Mouse (Mus musculus): ENCODE results near the gene Gm48552. TPM values are rescaled to one million over a fixed set of nuclear protein-coding genes. Genes with fewer than 3 reads are reported as not detected.

Gm48552 gene
- polyA plus RNA-seq, 1 experiment from 2014 or later = 2.0 TPM

DNA sequence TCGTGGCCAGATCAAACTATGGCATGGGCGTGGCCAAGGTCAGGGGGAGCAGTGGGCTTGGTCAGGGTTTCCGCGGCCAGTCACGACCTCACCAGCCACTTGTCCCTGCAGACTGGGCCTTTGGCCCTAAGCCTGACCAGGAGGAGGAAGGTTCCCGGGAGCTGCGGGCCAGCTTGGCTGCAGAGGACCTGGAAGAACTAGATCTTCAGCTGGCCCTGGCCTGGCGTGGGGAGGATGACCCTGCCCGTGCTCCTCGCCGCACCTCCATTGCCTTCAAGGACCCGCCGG, 1.8 kb downstream of the Gm48552 start:
- Histone ChIP-seq H3K27ac (ENCODE audit: low read depth, low read length) (no peak overlapping the region), H3K36me3 (ENCODE audit: control insufficient read depth, insufficient read depth, low read length) (peaks cover 21% of the 10 kb centered on the region), H3K4me1 (ENCODE audit: control insufficient read depth, insufficient read depth, low read length) (peaks cover 13% of the 10 kb centered on the region; the same call in 1 of the 2 replicates), H3K9me3 (ENCODE audit: control insufficient read depth, low read length) (no peaks in the 10 kb centered on the region), H3K4me2 (ENCODE audit: low read depth, low read length) (no peak overlapping the region), H3K9ac (replicated peaks; ENCODE audit: low read depth, low read length) (no peak overlapping the region), H3K27me3 (ENCODE audit: control insufficient read depth, insufficient read depth, low read length) (no peaks in the 10 kb centered on the region), H3K4me3 (ENCODE audit: low read depth, low read length) (no peak overlapping the region)
- WGBS = 91% methylated on average over 13 of the region's 13 CpGs
- no peak for ATAC-seq (ENCODE audit: low read depth)

DNA sequence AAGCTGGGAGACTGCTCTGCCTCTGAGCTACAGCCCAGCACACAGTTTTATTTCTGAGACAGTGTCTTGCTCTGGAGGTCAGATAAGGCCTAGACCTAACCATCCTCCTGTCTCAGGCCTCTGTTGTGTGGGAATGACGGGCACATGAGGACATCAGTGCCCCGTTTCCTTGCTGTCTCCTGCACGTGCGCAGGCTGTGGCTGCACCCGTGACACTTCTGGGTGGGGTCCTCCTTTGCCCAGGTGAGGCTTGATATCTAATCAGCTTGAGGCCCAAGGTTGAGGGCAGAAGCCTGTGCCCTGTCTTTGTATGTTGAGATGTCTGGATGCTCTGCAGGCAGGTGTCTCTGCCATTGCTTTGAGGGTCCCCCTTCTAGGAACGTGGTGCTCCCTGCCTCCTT, 3.5 kb downstream of the Gm48552 start:
- Histone ChIP-seq H3K4me2 (ENCODE audit: low read depth, low read length) (no peak overlapping the region), H3K27me3 (ENCODE audit: control insufficient read depth, insufficient read depth, low read length) (no peaks in the 10 kb centered on the region), H3K4me3 (ENCODE audit: low read depth, low read length) (no peak overlapping the region), H3K36me3 (ENCODE audit: control insufficient read depth, insufficient read depth, low read length) (peaks cover 12% of the 10 kb centered on the region), H3K27ac (ENCODE audit: low read depth, low read length) (no peak overlapping the region), H3K9ac (replicated peaks; ENCODE audit: low read depth, low read length) (no peak overlapping the region), H3K9me3 (ENCODE audit: control insufficient read depth, low read length) (no peaks in the 10 kb centered on the region), H3K4me1 (ENCODE audit: control insufficient read depth, insufficient read depth, low read length) (peaks cover 17% of the 10 kb centered on the region)
- WGBS = 82% methylated on average over 6 of the region's 6 CpGs
- no peak for ATAC-seq (ENCODE audit: low read depth)

DNA sequence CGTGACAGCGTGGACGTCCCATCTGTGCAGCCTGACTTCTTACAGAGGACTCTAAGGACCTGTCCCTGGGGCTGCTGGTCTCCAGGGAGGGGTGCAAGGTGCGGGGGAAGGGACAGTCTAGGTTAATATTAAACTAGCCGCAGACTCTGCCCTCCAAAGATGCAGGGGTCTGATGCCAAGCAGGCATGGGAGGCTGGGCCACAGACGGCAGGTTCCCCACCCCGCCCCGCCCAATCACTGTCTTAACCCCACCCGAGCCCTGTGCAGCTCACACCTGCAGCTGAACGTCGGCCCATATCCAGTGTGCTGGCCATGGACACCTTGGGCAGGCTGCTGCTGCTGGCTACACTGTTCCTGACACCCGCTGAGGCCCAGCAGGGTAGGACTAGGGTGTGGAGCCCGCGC, 4.0 kb downstream of the Gm48552 start, which contains the start of gene Smim24:
Gene Smim24 (plus strand): TSS at position 271 of the 405 bp plus-strand sequence.
- Histone ChIP-seq H3K4me2 (ENCODE audit: low read depth, low read length) (peak within 1 kb of the TSS; percentile 39), H3K4me3 (ENCODE audit: low read depth, low read length) (0 out of 2 replicates have a peak within 1 kb of the TSS, but pooled peaks have one; percentile 12), H3K9ac (replicated peaks; ENCODE audit: low read depth, low read length) (peak within 1 kb of the TSS; percentile 32), H3K9me3 (ENCODE audit: control insufficient read depth, low read length) (no peaks in the 10 kb centered on the region), H3K27me3 (ENCODE audit: control insufficient read depth, insufficient read depth, low read length) (no peaks in the 10 kb centered on the region), H3K36me3 (ENCODE audit: control insufficient read depth, insufficient read depth, low read length) (peaks cover 11% of the 10 kb centered on the region), H3K4me1 (ENCODE audit: control insufficient read depth, insufficient read depth, low read length) (peaks cover 17% of the 10 kb centered on the region), H3K27ac (ENCODE audit: low read depth, low read length) (peak within 1 kb of the TSS; percentile 22; the same call in 1 of the 2 replicates)
- ATAC-seq (ENCODE audit: low read depth) = no peak
- 68% methylated on average over 13 of the region's 14 CpGs for WGBS

GRCm38 (mm10) chr10:81393456-81394063, 4.8 kb downstream of the Gm48552 start:
- WGBS = 7% methylated on average over 19 of the region's 19 CpGs
- Histone ChIP-seq H3K4me1 (ENCODE audit: control insufficient read depth, insufficient read depth, low read length) (peaks cover 20% of the 10 kb centered on the region), H3K9me3 (ENCODE audit: control insufficient read depth, low read length) (no peaks in the 10 kb centered on the region), H3K36me3 (ENCODE audit: control insufficient read depth, insufficient read depth, low read length) (peaks cover 7% of the 10 kb centered on the region; the same call in 1 of the 2 replicates), H3K27ac (ENCODE audit: low read depth, low read length) (peak overlapping the region; percentile 22; the same call in 1 of the 2 replicates), H3K27me3 (ENCODE audit: control insufficient read depth, insufficient read depth, low read length) (no peaks in the 10 kb centered on the region), H3K4me2 (ENCODE audit: low read depth, low read length) (peak overlapping the region; percentile 39), H3K9ac (replicated peaks; ENCODE audit: low read depth, low read length) (peak overlapping the region; percentile 32; the same call in 1 of the 2 replicates), H3K4me3 (ENCODE audit: low read depth, low read length) (0 out of 2 replicates have a peak overlapping the region, but pooled peaks have one; percentile 12)
- no peak for ATAC-seq (ENCODE audit: low read depth)

DNA sequence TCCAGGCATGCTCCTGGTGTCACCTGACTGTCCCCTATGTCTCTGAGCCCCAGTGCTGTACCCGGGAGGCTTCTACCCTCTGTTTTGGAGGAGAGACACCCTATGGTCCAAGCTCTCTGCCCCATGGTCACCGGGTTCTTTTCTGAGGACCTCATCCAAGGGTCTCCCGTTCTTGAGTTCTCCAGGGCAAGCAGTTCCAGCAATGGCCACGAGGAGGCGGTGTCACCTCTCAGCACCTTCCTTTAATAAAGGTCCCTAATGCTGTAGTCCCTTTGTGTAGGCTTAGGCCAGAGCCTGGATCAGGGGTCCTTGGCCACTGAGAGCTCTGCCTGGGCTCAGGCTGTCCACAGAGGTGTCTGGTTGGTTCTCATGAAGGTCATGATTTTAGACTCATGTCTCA, 6.3 kb downstream of the Gm48552 start:
- WGBS = 16% methylated on average over 5 of the region's 5 CpGs
- Histone ChIP-seq H3K4me3 (ENCODE audit: low read depth, low read length) (no peak overlapping the region), H3K4me1 (ENCODE audit: control insufficient read depth, insufficient read depth, low read length) (peaks cover 15% of the 10 kb centered on the region), H3K36me3 (ENCODE audit: control insufficient read depth, insufficient read depth, low read length) (peaks cover 15% of the 10 kb centered on the region), H3K9me3 (ENCODE audit: control insufficient read depth, low read length) (no peaks in the 10 kb centered on the region), H3K27me3 (ENCODE audit: control insufficient read depth, insufficient read depth, low read length) (no peaks in the 10 kb centered on the region), H3K9ac (replicated peaks; ENCODE audit: low read depth, low read length) (no peak overlapping the region), H3K4me2 (ENCODE audit: low read depth, low read length) (no peak overlapping the region), H3K27ac (ENCODE audit: low read depth, low read length) (no peak overlapping the region)
- no peak for ATAC-seq (ENCODE audit: low read depth)

DNA sequence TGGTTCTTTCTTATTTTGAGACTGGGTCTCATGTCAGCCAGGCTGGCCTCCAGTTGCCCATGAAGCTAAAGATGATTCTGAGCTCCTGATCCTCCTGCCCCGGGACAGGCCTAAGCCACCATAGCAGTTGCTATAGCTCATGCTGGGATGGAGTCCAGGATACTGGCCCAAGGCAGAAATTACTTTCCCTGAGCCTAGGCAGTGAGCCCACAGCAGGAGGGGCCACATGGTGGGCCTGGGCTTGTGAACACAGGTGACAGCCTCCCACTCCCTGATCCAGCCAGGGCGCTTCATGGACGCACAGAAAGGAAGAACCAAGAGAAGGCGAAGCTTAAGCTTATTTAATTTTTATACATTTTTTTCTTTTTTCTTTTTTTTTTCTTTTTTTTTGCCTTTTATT, 7.1 kb downstream of the Gm48552 start:
- ATAC-seq (ENCODE audit: low read depth) = no peak
- H3K36me3 ChIP-seq (ENCODE audit: control insufficient read depth, insufficient read depth, low read length) = peaks cover 21% of the 10 kb centered on the region
- H3K4me3 ChIP-seq (ENCODE audit: low read depth, low read length) = no peak overlapping the region
- H3K4me2 ChIP-seq (ENCODE audit: low read depth, low read length) = no peak overlapping the region
- 84% methylated on average over 4 of the region's 4 CpGs for WGBS
- H3K27me3 ChIP-seq (ENCODE audit: control insufficient read depth, insufficient read depth, low read length) = no peaks in the 10 kb centered on the region
- peak overlapping the region; percentile 55; the same call in 1 of the 2 replicates for H3K27ac ChIP-seq (ENCODE audit: low read depth, low read length)
- no peak overlapping the region for H3K9ac ChIP-seq (replicated peaks; ENCODE audit: low read depth, low read length)
- no peaks in the 10 kb centered on the region for H3K9me3 ChIP-seq (ENCODE audit: control insufficient read depth, low read length)
- peaks cover 19% of the 10 kb centered on the region for H3K4me1 ChIP-seq (ENCODE audit: control insufficient read depth, insufficient read depth, low read length)

DNA sequence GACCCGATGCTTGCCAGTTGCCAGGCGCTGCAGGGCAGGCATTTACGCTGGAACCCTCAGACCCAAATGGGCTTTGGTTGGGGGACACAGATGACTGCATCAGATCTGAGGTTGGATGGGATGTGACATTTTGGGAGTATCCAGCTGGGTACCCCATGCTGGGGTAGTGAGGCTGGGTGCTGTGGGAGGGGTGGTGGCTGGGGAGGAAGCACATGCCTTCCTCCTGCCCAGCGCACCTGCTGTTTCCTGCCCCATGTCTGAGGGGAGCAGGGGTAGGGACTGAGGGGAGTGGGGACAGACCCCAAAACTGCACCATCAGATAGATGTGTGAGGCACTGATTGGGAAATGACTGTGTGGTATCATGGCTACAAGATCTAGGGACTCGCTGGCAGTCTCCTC, 7.9 kb downstream of the Gm48552 start:
- peaks cover 27% of the 10 kb centered on the region for H3K4me1 ChIP-seq (ENCODE audit: control insufficient read depth, insufficient read depth, low read length)
- 54% methylated on average over 5 of the region's 5 CpGs for WGBS
- H3K4me3 ChIP-seq (ENCODE audit: low read depth, low read length) = no peak overlapping the region
- H3K27me3 ChIP-seq (ENCODE audit: control insufficient read depth, insufficient read depth, low read length) = no peaks in the 10 kb centered on the region
- no peak overlapping the region for H3K27ac ChIP-seq (ENCODE audit: low read depth, low read length)
- H3K9me3 ChIP-seq (ENCODE audit: control insufficient read depth, low read length) = no peaks in the 10 kb centered on the region
- ATAC-seq (ENCODE audit: low read depth) = no peak
- H3K4me2 ChIP-seq (ENCODE audit: low read depth, low read length) = no peak overlapping the region
- H3K9ac ChIP-seq (replicated peaks; ENCODE audit: low read depth, low read length) = 0 out of 2 replicates have a peak overlapping the region, but pooled peaks have one; percentile 4
- peaks cover 21% of the 10 kb centered on the region for H3K36me3 ChIP-seq (ENCODE audit: control insufficient read depth, insufficient read depth, low read length)

DNA sequence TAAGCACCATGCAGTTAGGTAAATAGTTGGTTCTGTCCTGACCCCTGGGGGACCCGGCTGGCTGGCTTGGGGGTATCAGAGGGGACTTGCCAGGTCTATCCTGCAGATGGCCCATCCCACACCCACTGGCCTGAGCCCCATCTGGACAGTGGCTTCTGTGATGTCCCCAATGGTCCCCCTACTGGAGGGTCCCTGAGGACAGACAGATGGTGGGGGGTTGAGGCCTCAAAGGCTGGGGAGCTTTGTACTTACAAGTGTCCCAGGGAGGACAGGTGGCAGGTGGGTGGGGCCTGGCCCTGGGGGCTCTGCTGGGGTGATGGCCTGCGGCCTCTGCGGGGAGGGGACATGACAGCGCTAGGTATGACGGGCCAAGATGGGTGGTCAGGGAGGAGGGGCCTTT, 10.5 kb downstream of the Gm48552 start:
- Histone ChIP-seq H3K36me3 (ENCODE audit: control insufficient read depth, insufficient read depth, low read length) (peaks cover 25% of the 10 kb centered on the region), H3K4me3 (ENCODE audit: low read depth, low read length) (no peak overlapping the region), H3K27me3 (ENCODE audit: control insufficient read depth, insufficient read depth, low read length) (no peaks in the 10 kb centered on the region), H3K9me3 (ENCODE audit: control insufficient read depth, low read length) (no peaks in the 10 kb centered on the region), H3K9ac (replicated peaks; ENCODE audit: low read depth, low read length) (no peak overlapping the region), H3K4me1 (ENCODE audit: control insufficient read depth, insufficient read depth, low read length) (peaks cover 36% of the 10 kb centered on the region), H3K4me2 (ENCODE audit: low read depth, low read length) (no peak overlapping the region), H3K27ac (ENCODE audit: low read depth, low read length) (no peak overlapping the region; the same call in 1 of the 2 replicates)
- WGBS = 50% methylated on average over 5 of the region's 5 CpGs
- no peak for ATAC-seq (ENCODE audit: low read depth)

GRCm38 (mm10) chr10:81399798-81400308, 11.0 kb downstream of the Gm48552 start:
- no peak overlapping the region for H3K4me3 ChIP-seq (ENCODE audit: low read depth, low read length)
- no peak overlapping the region for H3K27ac ChIP-seq (ENCODE audit: low read depth, low read length)
- H3K4me2 ChIP-seq (ENCODE audit: low read depth, low read length) = no peak overlapping the region

More at GRCm38 (mm10) chr10:81399798-81400308, 11.0 kb downstream of the Gm48552 start:
- no peaks in the 10 kb centered on the region for H3K9me3 ChIP-seq (ENCODE audit: control insufficient read depth, low read length)
- H3K36me3 ChIP-seq (ENCODE audit: control insufficient read depth, insufficient read depth, low read length) = peaks cover 30% of the 10 kb centered on the region
- 79% methylated on average over 18 of the region's 18 CpGs for WGBS
- no peak for ATAC-seq (ENCODE audit: low read depth)
- H3K4me1 ChIP-seq (ENCODE audit: control insufficient read depth, insufficient read depth, low read length) = peaks cover 36% of the 10 kb centered on the region
- H3K27me3 ChIP-seq (ENCODE audit: control insufficient read depth, insufficient read depth, low read length) = no peaks in the 10 kb centered on the region
- no peak overlapping the region for H3K9ac ChIP-seq (replicated peaks; ENCODE audit: low read depth, low read length)

Measured in neural tube, embryonic 14.5 days (tissue).